Comparison of ENCODE assay signal across 28 mouse cellular contexts in genomic region chr17:43214038-43214437, GRCm38 (mm10). TPM values are rescaled to one million over a fixed set of nuclear protein-coding genes. Genes with fewer than 3 reads are reported as not detected.
A peak's percentile ranks its signal among the peaks of the same experiment; 100 is the strongest.
DNase-seq lines count a peak whose midpoint lies in the region; ATAC-seq lines count a peak whose summit lies in the region.
"Had no signal": no experiment of that assay in that cellular context is flagged by ENCODE, and none has a peak within 500 bp of the region (broad histone marks: within the 10 kb centered on the region; RNA-seq: fewer than 3 reads in every experiment).

No protein-coding gene starts in this region.

- no peaks in the 10 kb centered on the region for H3K9me3 ChIP-seq in midbrain, embryonic 11.5 days (ENCODE audit: control insufficient read depth, low read length)
- no peaks in the 10 kb centered on the region for H3K9me3 ChIP-seq in midbrain, embryonic 15.5 days
- H3K9me3 ChIP-seq: embryonic facial prominence, embryonic 13.5 days; embryonic facial prominence, embryonic 15.5 days; forebrain, embryonic 10.5 days; forebrain, embryonic 12.5 days had no signal

- no peak overlapping the region for H3K9ac ChIP-seq in midbrain, embryonic 11.5 days (ENCODE audit: low read length)
- no peak overlapping the region for H3K9ac ChIP-seq in midbrain, embryonic 15.5 days
- H3K9ac ChIP-seq: embryonic facial prominence, embryonic 13.5 days; embryonic facial prominence, embryonic 15.5 days; forebrain, embryonic 12.5 days had no signal

- no peak overlapping the region for H3K27ac ChIP-seq in midbrain, embryonic 11.5 days (ENCODE audit: low read depth, low read length)
- H3K27ac ChIP-seq in midbrain, embryonic 15.5 days: no peak overlapping the region
- H3K27ac ChIP-seq: embryonic facial prominence, embryonic 13.5 days; embryonic facial prominence, embryonic 15.5 days; forebrain, embryonic 10.5 days; forebrain, embryonic 12.5 days had no signal

- H3K4me2 ChIP-seq in midbrain, embryonic 11.5 days: no peak overlapping the region
- no peak overlapping the region for H3K4me2 ChIP-seq in midbrain, embryonic 15.5 days
- H3K4me2 ChIP-seq: embryonic facial prominence, embryonic 13.5 days; embryonic facial prominence, embryonic 15.5 days; forebrain, embryonic 12.5 days had no signal

- ATAC-seq in midbrain, embryonic 11.5 days (ENCODE audit: low FRiP score): no peak
- ATAC-seq in midbrain, embryonic 15.5 days (replicated peaks): no peak
- ATAC-seq in common myeloid progenitor, adult 5-6 weeks (replicated peaks; ENCODE audit: low read depth, poor library complexity, severe bottlenecking): peak; percentile 50; the same call in 1 of the 2 replicates
- ATAC-seq in megakaryocyte, adult 5-6 weeks (ENCODE audit: poor library complexity, severe bottlenecking): peak; percentile 85
- peak; percentile 16; the same call in 1 of the 2 replicates for ATAC-seq in monocyte, adult 5-6 weeks (replicated peaks; ENCODE audit: insufficient number of reproducible peaks, low FRiP score, low TSS enrichment, poor library complexity, severe bottlenecking)
- ATAC-seq: forebrain, embryonic 14.5 days; forebrain, embryonic 16.5 days had no signal

- 91% methylated on average over 1 of the region's 1 CpGs for WGBS in midbrain, embryonic 11.5 days
- WGBS in midbrain, embryonic 15.5 days: 92% methylated on average over 1 of the region's 1 CpGs

- H3K4me3 ChIP-seq in midbrain, embryonic 11.5 days (ENCODE audit: low read depth, low read length): no peak overlapping the region
- no peak overlapping the region for H3K4me3 ChIP-seq in midbrain, embryonic 15.5 days
- H3K4me3 ChIP-seq: embryonic facial prominence, embryonic 13.5 days; embryonic facial prominence, embryonic 15.5 days; erythroblast, embryonic 14.5 days; forebrain, embryonic 10.5 days; forebrain, embryonic 12.5 days had no signal

- H3K36me3 ChIP-seq in midbrain, embryonic 11.5 days (ENCODE audit: control insufficient read depth, insufficient read depth, low read length): no peaks in the 10 kb centered on the region
- H3K36me3 ChIP-seq in midbrain, embryonic 15.5 days (replicated peaks): no peaks in the 10 kb centered on the region
- H3K36me3 ChIP-seq: embryonic facial prominence, embryonic 13.5 days; embryonic facial prominence, embryonic 15.5 days; forebrain, embryonic 10.5 days; forebrain, embryonic 12.5 days had no signal

- DNase-seq in midbrain, embryonic 11.5 days (ENCODE audit: low spot score, missing footprints): peak; percentile 56
- no peak for DNase-seq in layer of hippocampus, postnatal 36 days
- no peak for DNase-seq in thymus, postnatal 4 days
- no peak for DNase-seq in left cerebral cortex, adult 8-10 months (ENCODE audit: low spot score in 2 of 2)
- DNase-seq: adrenal gland, adult 2 months; adrenal gland, postnatal 10 days; adrenal gland, postnatal 25 days; cerebellum, adult 11-12 months; cerebellum, adult 2 months; cerebellum, adult 9-10 months; cerebellum, postnatal 10 days; cerebellum, postnatal 25 days; embryo, embryonic 11 days had no signal

- H3K4me1 ChIP-seq in midbrain, embryonic 11.5 days (ENCODE audit: control insufficient read depth, insufficient read depth, low read length): no peaks in the 10 kb centered on the region
- H3K4me1 ChIP-seq in midbrain, embryonic 15.5 days: no peaks in the 10 kb centered on the region
- H3K4me1 ChIP-seq: embryonic facial prominence, embryonic 13.5 days; embryonic facial prominence, embryonic 15.5 days; forebrain, embryonic 10.5 days; forebrain, embryonic 12.5 days had no signal

- no peaks in the 10 kb centered on the region for H3K27me3 ChIP-seq in midbrain, embryonic 11.5 days (ENCODE audit: control insufficient read depth, insufficient read depth, low read length)
- H3K27me3 ChIP-seq in midbrain, embryonic 15.5 days (replicated peaks): no peaks in the 10 kb centered on the region
- H3K27me3 ChIP-seq: embryonic facial prominence, embryonic 13.5 days; embryonic facial prominence, embryonic 15.5 days; forebrain, embryonic 12.5 days had no signal

RNA-seq across cellular contexts. Expression of gene Adgrf1, which starts 56.1 kb away (rescaled TPM):
- not detected in 2 replicates for polyA plus RNA-seq in midbrain, embryonic 11.5 days (2014; fragmentation: Nextera tagmentation; extraction: Ambion mirVana)
- polyA plus RNA-seq in midbrain, embryonic 15.5 days (2015; fragmentation: Nextera tagmentation; extraction: Ambion mirVana): not detected in 2 replicates
- total RNA-seq in common myeloid progenitor, adult 5-6 weeks (2017): not detected in 2 replicates
- 0.09 TPM in 1 of 2 replicates, not detected in the other for total RNA-seq in megakaryocyte, adult 5-6 weeks (2015)
- not detected in 2 replicates for total RNA-seq in megakaryocyte, adult 5-6 weeks (2017)
- total RNA-seq in monocyte, adult 5-6 weeks (2017): not detected in 3 replicates
- not detected for total RNA-seq in layer of hippocampus, postnatal 36 days (2021)
- not detected for total RNA-seq in left cerebral cortex, adult 8-10 months (2022)
- total RNA-seq: adrenal gland, adult 2 months; adrenal gland, postnatal 25 days; ES-E14; MEL had no signal
- polyA plus RNA-seq: adrenal gland, adult 2 months; C2C12; cerebellum, adult 2 months; embryonic facial prominence, embryonic 11.5 days; embryonic facial prominence, embryonic 13.5 days; erythroblast, embryonic 14.5 days; forebrain, embryonic 10.5 days; forebrain, embryonic 12.5 days; forebrain, embryonic 14.5 days; forebrain, embryonic 16.5 days had no signal

Comparison
In these comparisons a context has a peak if more than half of its experiments do, and no peak if none do; other contexts are left out.
1. ATAC-seq: peak in common myeloid progenitor, adult 5-6 weeks (single experiment), megakaryocyte, adult 5-6 weeks (single experiment) and monocyte, adult 5-6 weeks (single experiment); none in midbrain, embryonic 11.5 days (single experiment) and midbrain, embryonic 15.5 days (single experiment).